Mouse (Mus musculus) hindbrain, embryonic 12.5 days (tissue): ENCODE measurements around the gene Rad51ap2. TPM values are rescaled to one million over a fixed set of nuclear protein-coding genes. Genes with fewer than 3 reads are reported as not detected.

Source experiments
- ATAC-seq: fragments of 200-750 bp; cut with Nextera tagmentation; 2 replicates; pipeline ENCODE4 v1.8.0; 2017; ENCODE audit warnings: moderate TSS enrichment; ENCODE audit not compliant: low FRiP score
- H3K27ac ChIP-seq: fragments of 300-500 bp; sonication (generic); 2 replicates; pipeline ENCODE4 v1.5.1; 2016; ENCODE audit warnings: mild to moderate bottlenecking
- H3K27me3 ChIP-seq: fragments of 300-500 bp; sonication (generic); 2 replicates; pipeline ENCODE4 v1.6.1; 2016; ENCODE audit warnings: mild to moderate bottlenecking
- H3K36me3 ChIP-seq: fragments of 300-500 bp; sonication (generic); 2 replicates; pipeline ENCODE4 v1.6.1; 2016; ENCODE audit warnings: mild to moderate bottlenecking
- H3K4me1 ChIP-seq: fragments of 300-500 bp; sonication (generic); 2 replicates; pipeline ENCODE4 v1.6.1; 2016
- H3K4me2 ChIP-seq: fragments of 300-500 bp; sonication (generic); replicated peaks from 2 replicates; pipeline ENCODE4 v1.6.1; 2016; ENCODE audit warnings: mild to moderate bottlenecking
- H3K4me3 ChIP-seq: fragments of 300-500 bp; sonication (generic); 2 replicates; pipeline ENCODE4 v1.5.1; 2016; ENCODE audit warnings: mild to moderate bottlenecking
- H3K9ac ChIP-seq: fragments of 300-500 bp; sonication (generic); 2 replicates; pipeline ENCODE4 v1.6.1; 2016; ENCODE audit warnings: mild to moderate bottlenecking, moderate library complexity
- H3K9me3 ChIP-seq: fragments of 300-500 bp; sonication (generic); replicated peaks from 2 replicates; pipeline ENCODE4 v1.6.1; 2016; ENCODE audit warnings: mild to moderate bottlenecking
- WGBS: fragments of 180-500 bp; shearing (Covaris S2); methylation state at CpG from one replicate; pipeline ENCODE4 v1.1.7; 2016; 5-methylcytosine and 5-hydroxymethylcytosine counted together
- polyA plus RNA-seq: library from polyadenylated mRNA; unstranded; fragments of >200 nt; fragmentation: Nextera tagmentation; extraction: Ambion mirVana; gene quantifications from 2 replicates; pipeline ENCODE4 v1.2.1, GENCODE M21; 2016

Rad51ap2 gene
- polyA plus RNA-seq, 1 experiment from 2014 or later: 0.17 TPM

DNA sequence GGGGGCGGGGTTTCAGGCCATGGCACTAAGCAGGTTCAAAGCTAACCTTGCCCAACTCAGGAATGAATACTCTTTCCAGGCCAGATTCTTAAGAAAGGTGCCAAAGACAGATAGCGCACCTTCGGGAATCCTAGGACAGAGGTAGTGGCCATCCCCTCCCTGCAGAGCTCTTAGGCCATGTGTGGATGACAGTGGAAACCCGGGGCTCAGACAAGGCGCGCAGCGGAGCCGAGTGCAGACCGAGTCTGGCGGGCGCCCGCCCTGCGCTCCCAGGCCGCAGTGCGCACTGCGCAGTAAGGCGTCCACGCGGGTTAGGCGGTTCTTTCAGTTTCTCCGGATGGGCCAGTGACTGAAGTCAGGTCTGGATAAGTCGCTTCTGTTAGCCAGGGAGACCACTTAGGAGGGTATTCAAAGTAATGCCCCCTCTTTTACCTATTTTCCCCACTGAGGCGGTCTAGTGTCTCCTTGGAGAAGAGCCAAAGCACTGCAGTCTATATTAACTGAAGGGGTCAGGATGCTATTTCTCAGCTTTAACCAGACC, 17.9 kb upstream of the Rad51ap2 start:
- Histone ChIP-seq H3K4me1 (peaks cover 10% of the 10 kb centered on the region; the same call in 1 of the 2 replicates), H3K36me3 (no peaks in the 10 kb centered on the region), H3K27me3 (peaks cover 28% of the 10 kb centered on the region), H3K27ac (no peak overlapping the region), H3K4me2 (peak overlapping the region; percentile 66), H3K9me3 (no peaks in the 10 kb centered on the region), H3K9ac (no peak overlapping the region), H3K4me3 (peak overlapping the region; percentile 37)
- whole genome bisulfite sequencing: 31% methylated on average over 23 of the region's 23 CpGs
- peak; percentile 19; the same call in 1 of the 2 replicates for ATAC-seq

DNA sequence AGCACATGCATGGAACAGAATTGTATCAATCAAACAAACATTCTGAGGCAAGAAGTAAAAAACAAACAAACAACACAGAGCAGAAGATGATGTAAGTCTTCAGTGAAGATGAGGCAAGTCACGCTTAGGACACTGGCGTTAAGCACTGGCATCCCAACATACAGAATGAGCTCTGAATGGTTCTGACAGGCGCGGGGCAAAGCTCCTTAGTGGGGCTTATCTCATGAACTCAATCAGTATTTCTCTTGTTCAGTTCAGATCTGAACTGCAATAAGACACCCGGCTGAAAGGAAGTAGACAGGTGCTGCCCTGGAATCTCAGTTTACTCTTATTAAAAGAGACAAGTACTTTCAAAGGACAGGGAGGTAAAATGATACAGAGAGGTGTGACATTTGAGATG, 1.7 kb upstream of the Rad51ap2 start:
- H3K9ac ChIP-seq: no peak overlapping the region
- H3K9me3 ChIP-seq: no peaks in the 10 kb centered on the region
- no peak overlapping the region for H3K27ac ChIP-seq
- H3K4me2 ChIP-seq: no peak overlapping the region
- no peak for ATAC-seq
- H3K36me3 ChIP-seq: no peaks in the 10 kb centered on the region
- 75% methylated on average over 5 of the region's 5 CpGs for WGBS
- 0 out of 2 replicates have a peak, but pooled peaks cover 3% of the 10 kb centered on the region for H3K27me3 ChIP-seq
- H3K4me1 ChIP-seq: peaks cover 4% of the 10 kb centered on the region
- no peak overlapping the region for H3K4me3 ChIP-seq

DNA sequence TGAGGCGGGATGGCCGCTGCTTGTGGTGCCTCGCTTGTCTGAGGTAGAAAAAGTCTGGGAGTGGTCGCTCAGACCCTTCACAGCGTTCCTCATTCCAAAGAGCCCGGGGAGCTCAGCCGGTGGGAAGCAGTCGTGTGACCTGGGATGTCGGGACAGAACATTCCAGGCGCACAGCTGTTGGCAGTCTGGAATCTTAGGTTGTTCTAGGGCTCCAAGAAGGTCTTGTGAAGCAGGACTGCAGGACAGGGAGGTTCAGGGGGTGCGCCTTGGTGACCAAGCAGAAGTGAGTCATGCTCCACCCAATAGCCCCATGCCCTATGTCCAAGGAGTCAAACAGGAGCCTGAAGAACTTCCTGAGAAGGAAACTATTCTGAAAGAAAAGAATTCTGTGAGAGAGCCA, 334 bp downstream of the Rad51ap2 start:
- H3K27ac ChIP-seq: no peak overlapping the region
- peak overlapping the region; percentile 80 for H3K4me2 ChIP-seq
- H3K36me3 ChIP-seq: no peaks in the 10 kb centered on the region
- H3K9ac ChIP-seq: peak overlapping the region; percentile 60
- H3K9me3 ChIP-seq: no peaks in the 10 kb centered on the region
- 0 out of 2 replicates have a peak, but pooled peaks cover 3% of the 10 kb centered on the region for H3K27me3 ChIP-seq
- peaks cover 4% of the 10 kb centered on the region for H3K4me1 ChIP-seq
- peak overlapping the region; percentile 58 for H3K4me3 ChIP-seq
- WGBS: 5% methylated on average over 11 of the region's 11 CpGs
- peak; percentile 70; the same call in 1 of the 2 replicates for ATAC-seq

DNA sequence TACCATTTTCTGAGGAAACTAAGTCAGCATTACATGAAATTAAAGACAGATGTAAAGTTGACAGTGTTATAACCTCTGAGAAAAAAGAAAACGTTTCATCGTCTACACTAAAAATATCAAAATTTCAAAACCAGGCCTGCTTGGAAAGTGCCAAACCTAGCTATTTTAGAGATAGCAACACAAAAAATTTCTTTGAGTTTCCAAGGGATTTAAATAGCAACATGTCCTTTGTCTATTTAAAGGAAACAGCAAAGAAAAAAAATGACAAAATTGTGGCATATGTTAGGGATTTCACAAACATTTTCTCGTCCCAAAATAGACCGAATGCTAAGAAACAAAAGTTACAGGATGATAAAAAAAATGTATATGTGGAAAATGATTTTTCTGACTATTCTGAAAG, 753 bp downstream of the Rad51ap2 start:
- 0 out of 2 replicates have a peak, but pooled peaks cover 3% of the 10 kb centered on the region for H3K27me3 ChIP-seq
- H3K4me3 ChIP-seq: no peak overlapping the region
- no peak overlapping the region for H3K9ac ChIP-seq
- no peaks in the 10 kb centered on the region for H3K36me3 ChIP-seq
- no peak for ATAC-seq
- H3K9me3 ChIP-seq: no peaks in the 10 kb centered on the region
- peak overlapping the region; percentile 80; the same call in 1 of the 2 replicates for H3K4me2 ChIP-seq
- WGBS: 80% methylated on average over 4 of the region's 4 CpGs
- H3K27ac ChIP-seq: no peak overlapping the region
- H3K4me1 ChIP-seq: peaks cover 4% of the 10 kb centered on the region

Other genes with a start within 250 kb of the Rad51ap2 start
- gene Msgn1, start 247.1 kb upstream of the Rad51ap2 start, polyA plus RNA-seq: not detected in 2 replicates
- 7.6 and 10.4 TPM in 2 replicates for gene Gen1, start 190.3 kb upstream of the Rad51ap2 start, polyA plus RNA-seq
- 125 and 128 TPM in 2 replicates for gene Smc6, start 190.2 kb upstream of the Rad51ap2 start, polyA plus RNA-seq
- 5.0 and 6.0 TPM in 2 replicates for gene Vsnl1, start 19.5 kb upstream of the Rad51ap2 start, polyA plus RNA-seq